Comparison of ENCODE assay signal across 13 mouse cellular contexts in the genomic region with DNA sequence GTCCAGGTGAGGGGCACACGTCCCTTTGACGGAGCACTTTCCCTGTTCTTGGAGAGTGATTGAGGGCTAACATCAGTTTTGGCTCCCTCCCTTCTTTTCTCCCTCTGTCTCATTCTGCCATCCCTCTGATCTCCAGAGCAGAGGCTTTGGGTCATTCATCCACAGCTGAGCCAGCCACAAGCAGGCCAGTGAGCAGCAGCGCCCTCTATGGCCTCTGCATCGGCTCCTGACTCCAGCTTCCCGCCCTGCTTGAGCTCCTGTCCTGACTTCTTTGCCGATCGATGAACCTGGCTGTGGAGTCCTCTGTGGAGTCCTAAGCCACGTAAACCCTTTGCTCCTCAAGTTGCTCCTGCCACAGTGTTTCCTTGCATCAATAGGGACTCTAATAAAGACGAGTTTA. TPM values are rescaled to one million over a fixed set of nuclear protein-coding genes. Genes with fewer than 3 reads are reported as not detected.
A peak's percentile ranks its signal among the peaks of the same experiment; 100 is the strongest.
DNase-seq lines count a peak whose midpoint lies in the region; ATAC-seq and TF ChIP-seq lines count a peak whose summit lies in the region.
"Had no signal": no experiment of that assay in that cellular context is flagged by ENCODE, and none has a peak within 500 bp of the region (broad histone marks: within the 10 kb centered on the region; RNA-seq: fewer than 3 reads in every experiment).

No protein-coding gene starts in this region.

- no peaks in the 10 kb centered on the region for H3K27me3 ChIP-seq in heart, embryonic 12.5 days (replicated peaks)
- H3K27me3 ChIP-seq in liver, embryonic 15.5 days: no peaks in the 10 kb centered on the region
- H3K27me3 ChIP-seq in forebrain, embryonic 14.5 days (replicated peaks; ENCODE audit: control insufficient read depth, insufficient read depth, low read length): no peaks in the 10 kb centered on the region
- H3K27me3 ChIP-seq: limb, embryonic 13.5 days had no signal

- no peak for TF ChIP-seq POLR2A in lung, adult 2 months (IDR thresholded peaks at IDR 0.05; ENCODE audit: borderline replicate concordance, extremely low read depth, low read depth, low read length)

- peaks cover 31% of the 10 kb centered on the region for H3K4me1 ChIP-seq in heart, embryonic 12.5 days (replicated peaks)
- H3K4me1 ChIP-seq in lung, adult 2 months (ENCODE audit: control insufficient read depth, insufficient read depth, low read length): peaks cover 3% of the 10 kb centered on the region; the same call in 1 of the 2 replicates
- peaks cover 13% of the 10 kb centered on the region for H3K4me1 ChIP-seq in brown adipose tissue, adult 24 weeks (ENCODE audit: control insufficient read depth, insufficient read depth, insufficient read length, low read length)
- peaks cover 14% of the 10 kb centered on the region for H3K4me1 ChIP-seq in liver, embryonic 15.5 days (replicated peaks)
- peaks cover 4% of the 10 kb centered on the region for H3K4me1 ChIP-seq in forebrain, embryonic 14.5 days (ENCODE audit: control insufficient read depth, insufficient read depth, low read length)

- H3K36me3 ChIP-seq in heart, embryonic 12.5 days: peaks cover 18% of the 10 kb centered on the region; the same call in 1 of the 2 replicates
- H3K36me3 ChIP-seq in liver, embryonic 15.5 days (replicated peaks): no peaks in the 10 kb centered on the region
- H3K36me3 ChIP-seq in forebrain, embryonic 14.5 days (ENCODE audit: control insufficient read depth, insufficient read depth, low read length): peaks cover 4% of the 10 kb centered on the region; the same call in 1 of the 2 replicates

- no peak for DNase-seq in heart, postnatal 25 days (ENCODE audit: low spot score)
- DNase-seq in lung, adult 2 months: no peak
- no peak for DNase-seq in lung, postnatal 10 days
- DNase-seq in forebrain, embryonic 14.5 days (ENCODE audit: low spot score): no peak
- DNase-seq: kidney, postnatal 14 days; spleen, adult 18-20 months; thymus, postnatal 25 days had no signal

- intact Hi-C loops in heart, postnatal 25 days (cut with DNase I): no loop called here

- no peak for ATAC-seq in heart, embryonic 12.5 days (ENCODE audit: insufficient number of reproducible peaks, low FRiP score)
- 0 out of 2 replicates have a peak, but pooled peaks have one; percentile 25 for ATAC-seq in liver, embryonic 15.5 days (ENCODE audit: insufficient read depth)
- ATAC-seq in forebrain, embryonic 14.5 days: no peak
- ATAC-seq: midbrain, embryonic 16.5 days had no signal

- no peaks in the 10 kb centered on the region for H3K9me3 ChIP-seq in heart, embryonic 12.5 days (replicated peaks)
- no peaks in the 10 kb centered on the region for H3K9me3 ChIP-seq in liver, embryonic 15.5 days (replicated peaks)
- no peaks in the 10 kb centered on the region for H3K9me3 ChIP-seq in forebrain, embryonic 14.5 days (replicated peaks; ENCODE audit: control insufficient read depth, low read length)
- H3K9me3 ChIP-seq: G1E; limb, embryonic 13.5 days had no signal

- no peak overlapping the region for H3K4me3 ChIP-seq in heart, embryonic 12.5 days
- H3K4me3 ChIP-seq in lung, adult 2 months (replicated peaks; ENCODE audit: extremely low read depth, low read depth, low read length): no peak overlapping the region
- H3K4me3 ChIP-seq in brown adipose tissue, adult 24 weeks (ENCODE audit: insufficient read depth, low read depth, low read length): no peak overlapping the region
- H3K4me3 ChIP-seq in liver, embryonic 15.5 days (replicated peaks): no peak overlapping the region
- H3K4me3 ChIP-seq in forebrain, embryonic 14.5 days (ENCODE audit: low read depth, low read length): no peak overlapping the region
- H3K4me3 ChIP-seq: limb, embryonic 13.5 days had no signal

- TF ChIP-seq CTCF in lung, adult 2 months (IDR thresholded peaks at IDR 0.05; ENCODE audit: insufficient read depth, low read length): 0 out of 2 replicates have a peak, but pooled peaks have one; percentile 12

- WGBS in heart, embryonic 12.5 days: 77% methylated on average over 9 of the region's 9 CpGs
- 76% methylated on average over 9 of the region's 9 CpGs for WGBS in lung, adult 2 months
- 62% methylated on average over 9 of the region's 9 CpGs for WGBS in liver, embryonic 15.5 days (ENCODE audit: insufficient replicate concordance)
- whole genome bisulfite sequencing in forebrain, embryonic 14.5 days: 46% methylated on average over 9 of the region's 9 CpGs

- no peak overlapping the region for H3K4me2 ChIP-seq in heart, embryonic 12.5 days
- no peak overlapping the region for H3K4me2 ChIP-seq in liver, embryonic 15.5 days
- H3K4me2 ChIP-seq in forebrain, embryonic 14.5 days (ENCODE audit: low read length): no peak overlapping the region
- H3K4me2 ChIP-seq: limb, embryonic 13.5 days had no signal

- H3K9ac ChIP-seq in heart, embryonic 12.5 days: 0 out of 2 replicates have a peak overlapping the region, but pooled peaks have one; percentile 7
- no peak overlapping the region for H3K9ac ChIP-seq in liver, embryonic 15.5 days
- no peak overlapping the region for H3K9ac ChIP-seq in forebrain, embryonic 14.5 days (ENCODE audit: low read length)
- H3K9ac ChIP-seq: limb, embryonic 13.5 days had no signal

- H3K27ac ChIP-seq in heart, embryonic 12.5 days (ENCODE audit: poor library complexity, severe bottlenecking): no peak overlapping the region
- 0 out of 2 replicates have a peak overlapping the region, but pooled peaks have one; percentile 32 for H3K27ac ChIP-seq in brown adipose tissue, adult 24 weeks (replicated peaks; ENCODE audit: low read depth, low read length)
- H3K27ac ChIP-seq in liver, embryonic 15.5 days (replicated peaks): no peak overlapping the region
- no peak overlapping the region for H3K27ac ChIP-seq in forebrain, embryonic 14.5 days (ENCODE audit: low read depth, low read length)
- H3K27ac ChIP-seq: limb, embryonic 13.5 days had no signal

RNA-seq across cellular contexts. Expression of gene Fto, which starts 10.9 kb away (rescaled TPM):
- polyA plus RNA-seq in heart, embryonic 12.5 days (2016; fragmentation: Nextera tagmentation; extraction: Ambion mirVana): 76.6 and 76.7 TPM in 2 replicates
- 10 to 100 TPM; 65.9 to 67.1 TPM for total RNA-seq in heart, postnatal 25 days (2021)
- 25.6 and 39.7 TPM in 2 replicates for polyA plus RNA-seq in lung, adult 2 months (2012; rRNA removed)
- 29.5 and 39.7 TPM in 2 replicates for polyA plus RNA-seq in brown adipose tissue, adult 24 weeks (2012; ENCODE audit: insufficient read depth, insufficient read length, missing spikeins)
- polyA plus RNA-seq in liver, embryonic 15.5 days (2015; fragmentation: Nextera tagmentation; extraction: Ambion mirVana): 16.8 and 19.3 TPM in 2 replicates
- 103 and 111 TPM in 2 replicates for polyA plus RNA-seq in forebrain, embryonic 14.5 days (2014; fragmentation: Nextera tagmentation; extraction: Ambion mirVana)

RNA-seq across cellular contexts. Expression of gene Rpgrip1l, which starts 11.2 kb away (rescaled TPM):
- 8.2 and 9.1 TPM in 2 replicates for polyA plus RNA-seq in heart, embryonic 12.5 days (2016; fragmentation: Nextera tagmentation; extraction: Ambion mirVana)
- 1 to 10 TPM; 3.8 to 5.1 TPM for total RNA-seq in heart, postnatal 25 days (2021)
- 1.6 and 3.6 TPM in 2 replicates for polyA plus RNA-seq in lung, adult 2 months (2012; rRNA removed)
- polyA plus RNA-seq in brown adipose tissue, adult 24 weeks (2012; ENCODE audit: insufficient read depth, insufficient read length, missing spikeins): 3.3 and 3.6 TPM in 2 replicates
- 1.3 and 2.7 TPM in 2 replicates for polyA plus RNA-seq in liver, embryonic 15.5 days (2015; fragmentation: Nextera tagmentation; extraction: Ambion mirVana)
- polyA plus RNA-seq in forebrain, embryonic 14.5 days (2014; fragmentation: Nextera tagmentation; extraction: Ambion mirVana): 14.7 and 16.1 TPM in 2 replicates
